Mouse (Mus musculus) gastrocnemius, postnatal 10 days (tissue): Measurements from ENCODE around the gene Myo1g. TPM values are rescaled to one million over a fixed set of nuclear protein-coding genes. Genes with fewer than 3 reads are reported as not detected.

Source experiments
- DNase-seq: peaks from one replicate; pipeline ENCODE4 v3.0.0; 2021; ENCODE audit warnings: mixed read lengths
- total RNA-seq, 2 experiments: library from RNA; stranded (reverse); gene quantifications; 2 replicates each; pipeline ENCODE4 v1.2.3; 2021

The Myo1g gene
- total RNA-seq, 2 experiments from 2014 or later: 1.6 to 2.5 TPM

GRCm38 (mm10) chr11:6487496-6487895 is 33.3 kb downstream of the Myo1g start:
- DNase-seq: no peak

- no peak for DNase-seq
These were observed 33.8 kb downstream of the Myo1g start for GRCm38 (mm10) chr11:6486916-6487315.

- DNase-seq: no peak
These were observed 36.4 kb downstream of the Myo1g start for GRCm38 (mm10) chr11:6484244-6484959.

- no peak for DNase-seq
These were observed 37.7 kb downstream of the Myo1g start for GRCm38 (mm10) chr11:6483103-6483502.

- peak; percentile 47 for DNase-seq
These were observed 39.0 kb downstream of the Myo1g start for GRCm38 (mm10) chr11:6481669-6482185.

- DNase-seq: no peak
These were observed 39.9 kb downstream of the Myo1g start for GRCm38 (mm10) chr11:6480681-6481405.

- no peak for DNase-seq
These were observed 40.6 kb downstream of the Myo1g start for GRCm38 (mm10) chr11:6480191-6480590.

- no peak for DNase-seq
These were observed 41.5 kb downstream of the Myo1g start for GRCm38 (mm10) chr11:6479231-6479630.

- DNase-seq: no peak
These were observed 43.4 kb downstream of the Myo1g start for GRCm38 (mm10) chr11:6477350-6477749.

- no peak for DNase-seq
These were observed 43.9 kb downstream of the Myo1g start for GRCm38 (mm10) chr11:6476876-6477275.

GRCm38 (mm10) chr11:6475867-6476484 is 44.8 kb downstream of the Myo1g start, which contains the start of gene Purb:
Gene Purb, minus strand, starts transcription at chr11:6475917.
- peak; percentile 95 for DNase-seq

- peak; percentile 70 for DNase-seq
These were observed 45.7 kb downstream of the Myo1g start for GRCm38 (mm10) chr11:6474874-6475731.

GRCm38 (mm10) chr11:6474381-6474780 is 46.4 kb downstream of the Myo1g start:
- DNase-seq: no peak

GRCm38 (mm10) chr11:6472076-6472475 is 48.7 kb downstream of the Myo1g start:
- no peak for DNase-seq

- no peak for DNase-seq
These were observed 49.3 kb downstream of the Myo1g start for GRCm38 (mm10) chr11:6471493-6471892.

- DNase-seq: no peak
These were observed 49.7 kb downstream of the Myo1g start for GRCm38 (mm10) chr11:6471054-6471453.

GRCm38 (mm10) chr11:6468541-6468940 is 52.2 kb downstream of the Myo1g start:
- DNase-seq: no peak

GRCm38 (mm10) chr11:6465122-6465521 is 55.6 kb downstream of the Myo1g start:
- peak; percentile 48 for DNase-seq

- no peak for DNase-seq
These were observed 57.5 kb downstream of the Myo1g start for GRCm38 (mm10) chr11:6463159-6463837.
